Mouse (Mus musculus) kidney, adult 11 months (tissue): Measurements from ENCODE around the gene Rcan2.

Source experiments
- DNase-seq: peaks from one replicate; pipeline ENCODE4 v3.0.0; 2022

Rcan2 gene

GRCm38 (mm10) chr17:44088226-44088625 is 287.1 kb downstream of the Rcan2 start:
- no peak for DNase-seq
